Comparison of ENCODE assay signal across 9 mouse cellular contexts in genomic region chr3:103019462-103019861, GRCm38 (mm10). TPM values are rescaled to one million over a fixed set of nuclear protein-coding genes. Genes with fewer than 3 reads are reported as not detected.
A peak's percentile ranks its signal among the peaks of the same experiment; 100 is the strongest.
DNase-seq lines count a peak whose midpoint lies in the region; ATAC-seq and TF ChIP-seq lines count a peak whose summit lies in the region.
"Had no signal": no experiment of that assay in that cellular context is flagged by ENCODE, and none has a peak within 500 bp of the region (broad histone marks: within the 10 kb centered on the region; RNA-seq: fewer than 3 reads in every experiment).

No protein-coding gene starts in this region.

- H3K4me1 ChIP-seq in stomach, embryonic 14.5 days (ENCODE audit: control insufficient read depth, insufficient read depth, low read length): peaks cover 4% of the 10 kb centered on the region; the same call in 1 of the 2 replicates
- H3K4me1 ChIP-seq in stomach, postnatal 0 days (replicated peaks; ENCODE audit: control insufficient read depth, insufficient read depth): peaks cover 3% of the 10 kb centered on the region; the same call in 1 of the 2 replicates
- H3K4me1 ChIP-seq in intestine, postnatal 0 days (replicated peaks; ENCODE audit: control insufficient read depth, insufficient read depth, low read length): no peaks in the 10 kb centered on the region
- H3K4me1 ChIP-seq in stomach, embryonic 15.5 days: no peaks in the 10 kb centered on the region

- no peak for TF ChIP-seq EP300 in stomach, postnatal 0 days (optimal IDR thresholded peaks at IDR 0.05)

- no peaks in the 10 kb centered on the region for H3K36me3 ChIP-seq in stomach, embryonic 14.5 days (ENCODE audit: control insufficient read depth, insufficient read depth, low read length)
- no peaks in the 10 kb centered on the region for H3K36me3 ChIP-seq in stomach, postnatal 0 days (ENCODE audit: control insufficient read depth, insufficient read depth, low read length)
- H3K36me3 ChIP-seq in intestine, postnatal 0 days (ENCODE audit: control insufficient read depth, insufficient read depth): no peaks in the 10 kb centered on the region
- H3K36me3 ChIP-seq in stomach, embryonic 15.5 days: no peaks in the 10 kb centered on the region

- H3K4me3 ChIP-seq in stomach, embryonic 14.5 days (ENCODE audit: low read depth, low read length): 0 out of 2 replicates have a peak overlapping the region, but pooled peaks have one; percentile 71
- no peak overlapping the region for H3K4me3 ChIP-seq in stomach, postnatal 0 days (ENCODE audit: low read depth, low read length)
- H3K4me3 ChIP-seq in intestine, postnatal 0 days (ENCODE audit: low read depth, low read length): peak overlapping the region; percentile 75; the same call in 1 of the 2 replicates
- peak overlapping the region; percentile 99; the same call in 1 of the 2 replicates for H3K4me3 ChIP-seq in stomach, embryonic 15.5 days (replicated peaks)

- H3K4me2 ChIP-seq in stomach, embryonic 14.5 days (replicated peaks; ENCODE audit: low read depth, low read length): peak overlapping the region; percentile 46; the same call in 1 of the 2 replicates
- H3K4me2 ChIP-seq in stomach, postnatal 0 days (replicated peaks; ENCODE audit: low read depth): no peak overlapping the region
- peak overlapping the region; percentile 84 for H3K4me2 ChIP-seq in intestine, postnatal 0 days (replicated peaks; ENCODE audit: low read depth)
- peak overlapping the region; percentile 53; the same call in 1 of the 2 replicates for H3K4me2 ChIP-seq in stomach, embryonic 15.5 days

- peak; percentile 44 for DNase-seq in cerebellum, adult 11-12 months
- DNase-seq in cerebellum, postnatal 14 days: no peak
- no peak for DNase-seq in stomach, postnatal 0 days (ENCODE audit: low spot score)
- no peak for DNase-seq in urinary bladder, postnatal 14 days (ENCODE audit: low spot score)
- DNase-seq in embryo, embryonic 9.5 days (ENCODE audit: extremely low spot score): no peak
- DNase-seq: retina, postnatal 1 day had no signal

- H3K9me3 ChIP-seq in stomach, embryonic 14.5 days (ENCODE audit: control insufficient read depth, low read depth, low read length): no peaks in the 10 kb centered on the region
- H3K9me3 ChIP-seq in stomach, postnatal 0 days (ENCODE audit: control insufficient read depth, low read length): no peaks in the 10 kb centered on the region
- H3K9me3 ChIP-seq in intestine, postnatal 0 days (ENCODE audit: control insufficient read depth): no peaks in the 10 kb centered on the region
- no peaks in the 10 kb centered on the region for H3K9me3 ChIP-seq in stomach, embryonic 15.5 days

- no peak for ATAC-seq in stomach, embryonic 14.5 days (ENCODE audit: insufficient number of reproducible peaks, insufficient read depth, low FRiP score, low read depth)
- ATAC-seq in stomach, postnatal 0 days (ENCODE audit: low FRiP score, low TSS enrichment): no peak
- no peak for ATAC-seq in intestine, postnatal 0 days
- no peak for ATAC-seq in stomach, embryonic 15.5 days (ENCODE audit: insufficient read depth, low FRiP score, low read depth)

- no peaks in the 10 kb centered on the region for H3K27me3 ChIP-seq in stomach, embryonic 14.5 days (ENCODE audit: control insufficient read depth, insufficient read depth, low read length)
- no peaks in the 10 kb centered on the region for H3K27me3 ChIP-seq in stomach, postnatal 0 days (ENCODE audit: control insufficient read depth, insufficient read depth, low read length)
- no peaks in the 10 kb centered on the region for H3K27me3 ChIP-seq in intestine, postnatal 0 days (replicated peaks; ENCODE audit: control insufficient read depth, insufficient read depth, low read length)
- H3K27me3 ChIP-seq in stomach, embryonic 15.5 days (replicated peaks): no peaks in the 10 kb centered on the region

- 81% methylated on average over 2 of the region's 2 CpGs for WGBS in stomach, embryonic 14.5 days
- WGBS in stomach, postnatal 0 days: 85% methylated on average over 2 of the region's 2 CpGs
- WGBS in intestine, postnatal 0 days: 82% methylated on average over 2 of the region's 2 CpGs
- WGBS in stomach, embryonic 15.5 days: 85% methylated on average over 2 of the region's 2 CpGs

- TF ChIP-seq CTCF in stomach, postnatal 0 days (IDR thresholded peaks at IDR 0.05; ENCODE audit: low read depth): no peak
- no peak for TF ChIP-seq CTCF in intestine, postnatal 0 days (IDR thresholded peaks at IDR 0.05; ENCODE audit: low read depth)

- H3K27ac ChIP-seq in stomach, embryonic 14.5 days (ENCODE audit: low read length): peak overlapping the region; percentile 96; the same call in 1 of the 2 replicates
- no peak overlapping the region; the same call in 1 of the 2 replicates for H3K27ac ChIP-seq in stomach, postnatal 0 days (replicated peaks)
- 0 out of 2 replicates have a peak overlapping the region, but pooled peaks have one; percentile 93 for H3K27ac ChIP-seq in intestine, postnatal 0 days (ENCODE audit: low read depth, low read length)
- peak overlapping the region; percentile 98 for H3K27ac ChIP-seq in stomach, embryonic 15.5 days

- no peak overlapping the region for H3K9ac ChIP-seq in stomach, embryonic 14.5 days (replicated peaks; ENCODE audit: low read depth, low read length)
- H3K9ac ChIP-seq in stomach, postnatal 0 days (ENCODE audit: low read length): no peak overlapping the region
- no peak overlapping the region; the same call in 1 of the 2 replicates for H3K9ac ChIP-seq in intestine, postnatal 0 days (ENCODE audit: low read depth, low read length)
- H3K9ac ChIP-seq in stomach, embryonic 15.5 days: no peak overlapping the region

RNA-seq across cellular contexts. Expression of gene Csde1, which starts 0.8 kb away (rescaled TPM):
- 455 and 466 TPM in 2 replicates for polyA plus RNA-seq in stomach, embryonic 14.5 days (2014; fragmentation: Nextera tagmentation; extraction: Ambion mirVana)
- polyA plus RNA-seq in stomach, postnatal 0 days (2015; fragmentation: Nextera tagmentation; extraction: Ambion mirVana): 142 and 148 TPM in 2 replicates
- 113 and 126 TPM in 2 replicates for polyA plus RNA-seq in intestine, postnatal 0 days (2015; fragmentation: Nextera tagmentation; extraction: Ambion mirVana)
- polyA plus RNA-seq in stomach, embryonic 15.5 days (2015; fragmentation: Nextera tagmentation; extraction: Ambion mirVana): 291 and 302 TPM in 2 replicates

RNA-seq across cellular contexts. Expression of gene Sike1, which starts 24.0 kb away (rescaled TPM):
- 58.8 and 61.9 TPM in 2 replicates for polyA plus RNA-seq in stomach, embryonic 14.5 days (2014; fragmentation: Nextera tagmentation; extraction: Ambion mirVana)
- polyA plus RNA-seq in stomach, postnatal 0 days (2015; fragmentation: Nextera tagmentation; extraction: Ambion mirVana): 45.2 and 49.6 TPM in 2 replicates
- polyA plus RNA-seq in intestine, postnatal 0 days (2015; fragmentation: Nextera tagmentation; extraction: Ambion mirVana): 36.6 and 37.4 TPM in 2 replicates
- polyA plus RNA-seq in stomach, embryonic 15.5 days (2015; fragmentation: Nextera tagmentation; extraction: Ambion mirVana): 50.6 and 56.0 TPM in 2 replicates

RNA-seq across cellular contexts. Expression of gene Nras, which starts 38.6 kb away (rescaled TPM):
- polyA plus RNA-seq in stomach, embryonic 14.5 days (2014; fragmentation: Nextera tagmentation; extraction: Ambion mirVana): 109 and 116 TPM in 2 replicates
- polyA plus RNA-seq in stomach, postnatal 0 days (2015; fragmentation: Nextera tagmentation; extraction: Ambion mirVana): 47.6 and 47.9 TPM in 2 replicates
- 40.1 and 42.9 TPM in 2 replicates for polyA plus RNA-seq in intestine, postnatal 0 days (2015; fragmentation: Nextera tagmentation; extraction: Ambion mirVana)
- polyA plus RNA-seq in stomach, embryonic 15.5 days (2015; fragmentation: Nextera tagmentation; extraction: Ambion mirVana): 79.8 and 84.2 TPM in 2 replicates

RNA-seq across cellular contexts. Expression of gene Ampd1, which starts 54.4 kb away (rescaled TPM):
- not detected in 2 replicates for polyA plus RNA-seq in stomach, embryonic 14.5 days (2014; fragmentation: Nextera tagmentation; extraction: Ambion mirVana)
- polyA plus RNA-seq in stomach, postnatal 0 days (2015; fragmentation: Nextera tagmentation; extraction: Ambion mirVana): 0.19 and 0.28 TPM in 2 replicates
- polyA plus RNA-seq in intestine, postnatal 0 days (2015; fragmentation: Nextera tagmentation; extraction: Ambion mirVana): not detected in 2 replicates
- 0.44 TPM in 1 of 2 replicates, not detected in the other for polyA plus RNA-seq in stomach, embryonic 15.5 days (2015; fragmentation: Nextera tagmentation; extraction: Ambion mirVana)

RNA-seq across cellular contexts. Expression of gene Nr1h5, which starts 55.5 kb away (rescaled TPM):
- 0.08 TPM in 1 of 2 replicates, not detected in the other for polyA plus RNA-seq in stomach, embryonic 14.5 days (2014; fragmentation: Nextera tagmentation; extraction: Ambion mirVana)
- not detected in 2 replicates for polyA plus RNA-seq in stomach, postnatal 0 days (2015; fragmentation: Nextera tagmentation; extraction: Ambion mirVana)
- not detected in 2 replicates for polyA plus RNA-seq in intestine, postnatal 0 days (2015; fragmentation: Nextera tagmentation; extraction: Ambion mirVana)
- 0.13 and 0.37 TPM in 2 replicates for polyA plus RNA-seq in stomach, embryonic 15.5 days (2015; fragmentation: Nextera tagmentation; extraction: Ambion mirVana)
